Mouse (Mus musculus): Measurements from ENCODE around the gene Tle3. TPM values are rescaled to one million over a fixed set of nuclear protein-coding genes. Genes with fewer than 3 reads are reported as not detected.

Tle3 gene
- polyA plus RNA-seq, 1 experiment = 63.9 TPM

GRCm38 (mm10) chr9:61367156-61367555 lies 5.0 kb upstream of the Tle3 start:
- no peak overlapping the region for H3K27ac ChIP-seq (ENCODE audit: insufficient read depth, low read length)
- TF ChIP-seq POLR2A (IDR thresholded peaks at IDR 0.05; ENCODE audit: low read depth, low read length) = no peak
- no peak for TF ChIP-seq CTCF (IDR thresholded peaks at IDR 0.05; ENCODE audit: borderline replicate concordance, insufficient read depth, low read length)
- peaks cover 4% of the 10 kb centered on the region; the same call in 1 of the 2 replicates for H3K4me1 ChIP-seq (ENCODE audit: control insufficient read depth, insufficient read depth, low read length)
- no peak overlapping the region for H3K4me3 ChIP-seq (ENCODE audit: insufficient read depth, low read length)

DNA sequence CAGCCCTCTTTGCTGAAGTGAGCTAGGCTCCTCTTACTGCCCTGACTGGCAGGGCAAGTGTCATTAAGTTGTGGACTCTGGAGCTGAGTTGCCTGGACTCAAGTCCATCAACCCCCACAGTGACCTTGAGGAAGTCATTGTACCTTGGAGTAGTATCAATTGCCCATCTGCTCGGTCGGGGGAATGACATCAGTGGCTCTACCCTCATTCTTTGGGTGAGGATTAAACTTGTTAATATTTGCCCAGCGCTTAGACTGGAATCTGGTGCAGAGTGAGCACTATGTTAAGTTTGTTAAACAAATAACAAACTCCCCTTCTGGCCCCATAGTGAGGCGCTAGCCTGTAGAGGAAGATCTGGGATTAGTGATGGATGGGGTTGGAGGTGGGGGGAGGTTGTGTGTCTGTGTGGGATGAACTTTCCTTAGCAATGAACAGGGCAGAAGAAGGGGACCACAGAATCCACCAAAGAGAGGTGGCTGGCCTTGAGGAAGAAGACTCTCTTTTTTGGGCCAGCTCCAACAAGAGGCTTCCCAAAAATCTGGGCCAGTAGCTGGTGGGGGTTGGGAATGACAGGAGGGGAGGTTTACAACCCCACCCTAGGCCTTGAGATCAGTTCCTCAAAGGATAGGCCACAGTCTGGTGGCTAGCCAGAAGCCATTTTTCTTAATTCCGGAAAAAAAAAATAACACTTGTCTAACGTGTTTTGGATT lies 4.2 kb upstream of the Tle3 start:
- H3K4me1 ChIP-seq (ENCODE audit: control insufficient read depth, insufficient read depth, low read length) = peaks cover 4% of the 10 kb centered on the region; the same call in 1 of the 2 replicates
- no peak overlapping the region for H3K4me3 ChIP-seq (ENCODE audit: insufficient read depth, low read length)
- TF ChIP-seq POLR2A (IDR thresholded peaks at IDR 0.05; ENCODE audit: low read depth, low read length) = no peak
- TF ChIP-seq CTCF (IDR thresholded peaks at IDR 0.05; ENCODE audit: borderline replicate concordance, insufficient read depth, low read length) = no peak
- no peak overlapping the region for H3K27ac ChIP-seq (ENCODE audit: insufficient read depth, low read length)

DNA sequence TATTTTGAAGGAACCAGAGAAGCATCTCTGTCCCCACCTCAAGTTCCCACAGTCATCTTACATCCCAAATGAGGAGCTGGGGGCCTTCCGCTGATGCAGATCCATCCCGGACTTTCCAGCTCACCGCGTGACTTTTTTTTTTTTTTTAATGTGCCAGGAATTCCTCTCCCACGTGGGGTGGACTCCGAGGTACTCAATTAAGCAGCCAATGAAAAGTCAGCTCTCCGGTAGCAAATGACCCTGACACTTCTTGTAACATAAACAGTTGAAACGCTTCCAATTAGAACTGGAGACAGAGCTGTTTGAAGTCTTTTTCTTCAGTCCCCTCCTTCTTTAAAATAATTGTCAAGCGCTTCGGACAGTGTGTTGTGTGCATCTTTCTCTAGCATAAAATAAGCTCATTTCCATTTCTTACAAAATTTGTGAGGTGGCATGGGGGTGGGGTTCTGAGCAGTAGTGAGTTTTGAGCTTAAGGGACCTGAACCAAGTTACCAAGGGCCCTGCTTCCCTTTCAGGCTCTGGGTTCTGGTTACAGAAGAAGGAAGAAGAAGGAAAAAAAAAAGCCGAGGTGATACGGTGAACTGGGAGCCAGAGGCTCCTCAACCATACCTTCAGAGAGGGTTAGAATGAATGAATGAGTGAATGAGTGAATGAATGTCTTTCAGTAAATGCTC lies 3.5 kb upstream of the Tle3 start:
- Histone ChIP-seq H3K4me3 (ENCODE audit: insufficient read depth, low read length) (no peak overlapping the region), H3K4me1 (ENCODE audit: control insufficient read depth, insufficient read depth, low read length) (peaks cover 4% of the 10 kb centered on the region; the same call in 1 of the 2 replicates), H3K27ac (ENCODE audit: insufficient read depth, low read length) (peak overlapping the region; percentile 51)
- TF ChIP-seq POLR2A (IDR thresholded peaks at IDR 0.05; ENCODE audit: low read depth, low read length) = no peak
- no peak for TF ChIP-seq CTCF (IDR thresholded peaks at IDR 0.05; ENCODE audit: borderline replicate concordance, insufficient read depth, low read length)

DNA sequence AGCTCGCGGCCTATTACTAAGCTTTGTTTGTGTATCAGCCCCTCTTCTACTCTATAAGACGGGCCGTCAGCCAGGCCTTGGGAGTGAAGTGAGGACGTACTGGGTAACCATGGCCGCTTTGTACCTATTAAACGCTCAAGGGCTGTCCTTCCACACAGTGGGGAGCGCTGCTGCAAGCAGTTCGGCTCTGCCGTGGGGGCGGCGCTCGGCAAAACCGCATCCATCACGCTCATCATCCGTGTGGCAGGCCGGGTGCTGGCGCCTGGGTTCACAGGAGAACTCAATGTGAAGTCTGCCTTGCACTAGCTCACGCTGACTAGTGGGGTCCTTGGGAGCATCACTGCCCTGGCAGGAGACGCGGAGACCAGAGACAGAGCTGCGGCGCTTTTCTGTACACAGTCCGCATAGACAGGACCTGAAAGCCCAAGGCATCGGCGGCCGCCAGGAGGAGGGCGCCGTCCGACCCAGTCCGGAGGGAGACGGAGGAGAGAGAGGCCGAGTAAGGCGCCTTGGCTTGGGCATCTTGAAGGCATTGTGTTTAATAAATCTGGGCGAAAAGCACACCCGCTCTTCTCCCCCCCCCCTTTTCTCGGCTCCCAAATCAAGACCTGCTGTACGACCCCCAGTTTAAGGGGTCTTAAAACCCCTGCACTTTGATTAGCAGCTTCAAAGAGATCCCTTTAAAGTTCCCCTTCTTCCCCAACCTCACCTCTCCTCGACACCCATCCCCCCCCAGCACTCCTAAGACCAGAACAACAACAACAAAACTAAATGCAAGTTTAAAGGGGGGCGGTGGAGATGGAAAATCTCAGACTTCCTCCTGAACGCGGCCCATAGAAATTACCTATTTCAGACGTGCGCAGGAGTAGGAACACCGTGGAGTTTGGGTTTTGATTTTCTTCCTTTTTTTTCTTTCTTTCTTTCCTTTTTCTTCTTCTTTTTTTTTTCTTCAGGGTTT lies 2.6 kb upstream of the Tle3 start:
- peak; percentile 48; the same call in 1 of the 2 replicates for TF ChIP-seq POLR2A (IDR thresholded peaks at IDR 0.05; ENCODE audit: low read depth, low read length)
- TF ChIP-seq CTCF (IDR thresholded peaks at IDR 0.05; ENCODE audit: borderline replicate concordance, insufficient read depth, low read length) = no peak
- Histone ChIP-seq H3K4me3 (ENCODE audit: insufficient read depth, low read length) (peak overlapping the region; percentile 1; the same call in 1 of the 2 replicates), H3K4me1 (ENCODE audit: control insufficient read depth, insufficient read depth, low read length) (peaks cover 4% of the 10 kb centered on the region; the same call in 1 of the 2 replicates), H3K27ac (ENCODE audit: insufficient read depth, low read length) (peak overlapping the region; percentile 51)

DNA sequence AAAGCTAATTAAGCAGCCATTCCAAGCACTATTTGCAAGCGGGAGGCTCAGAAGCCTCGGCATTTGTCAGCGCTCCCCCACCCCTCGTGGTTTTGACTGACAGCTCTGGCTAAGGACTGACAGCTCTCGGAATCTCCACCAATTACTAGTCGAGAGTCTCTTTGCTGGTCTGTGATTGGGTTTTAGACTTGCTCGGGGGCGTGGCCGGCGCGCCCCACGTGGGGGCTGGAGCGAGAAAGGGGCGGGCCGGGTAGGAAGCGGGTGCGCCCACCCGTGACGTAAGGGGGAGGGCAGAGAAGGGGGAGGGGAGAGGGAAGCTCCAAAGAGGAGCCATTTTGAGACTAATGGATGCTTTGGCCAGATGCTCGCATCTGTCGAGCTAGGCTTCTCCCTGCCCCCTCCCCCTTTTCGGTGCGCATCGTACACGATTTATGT lies 1.7 kb upstream of the Tle3 start:
- H3K27ac ChIP-seq (ENCODE audit: insufficient read depth, low read length) = peak overlapping the region; percentile 81
- peak overlapping the region; percentile 34 for H3K4me3 ChIP-seq (ENCODE audit: insufficient read depth, low read length)
- H3K4me1 ChIP-seq (ENCODE audit: control insufficient read depth, insufficient read depth, low read length) = peaks cover 4% of the 10 kb centered on the region; the same call in 1 of the 2 replicates
- no peak for TF ChIP-seq CTCF (IDR thresholded peaks at IDR 0.05; ENCODE audit: borderline replicate concordance, insufficient read depth, low read length)
- peak; percentile 89 for TF ChIP-seq POLR2A (IDR thresholded peaks at IDR 0.05; ENCODE audit: low read depth, low read length)

DNA sequence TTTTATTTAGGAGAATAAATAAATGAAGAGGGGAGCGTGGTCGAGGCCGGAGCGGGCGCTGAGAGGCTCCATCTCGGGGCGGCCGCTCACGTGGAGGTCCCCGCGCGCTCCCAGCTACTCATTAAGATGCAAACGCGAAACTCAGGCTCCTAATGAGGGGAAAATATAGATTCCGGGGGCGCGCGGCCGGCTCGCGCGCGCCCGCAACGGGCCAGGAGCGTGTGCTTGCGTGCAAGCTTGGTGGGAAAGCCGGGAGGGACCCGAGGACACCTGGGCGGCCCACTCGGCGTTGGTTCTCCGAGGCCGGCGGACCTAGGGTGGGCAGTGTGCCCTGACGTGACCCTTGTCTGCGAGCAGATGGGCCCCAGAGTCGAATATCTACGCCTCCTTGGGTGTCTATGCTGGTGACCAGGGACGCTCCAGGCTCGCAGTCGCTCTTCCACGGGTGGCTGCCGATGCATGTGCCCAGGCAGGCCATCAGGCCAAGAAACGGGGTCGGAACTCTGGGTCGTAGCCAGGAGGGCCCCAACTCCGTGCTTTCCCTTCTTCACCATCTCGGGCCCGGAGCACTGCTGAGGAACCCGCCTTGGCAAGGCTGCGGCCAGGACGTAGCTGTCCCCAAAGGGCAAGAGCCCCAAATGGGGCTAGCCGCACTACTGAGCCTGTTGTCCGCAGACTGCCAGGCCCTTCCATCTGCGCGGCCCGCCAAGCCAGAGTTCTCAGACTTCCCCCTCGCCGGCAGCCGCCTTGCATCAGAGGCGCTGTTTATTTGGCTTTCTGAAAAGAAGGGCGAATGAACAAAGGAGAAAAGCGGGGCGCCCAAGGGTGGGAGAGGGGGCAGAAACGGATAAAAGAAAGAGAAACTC lies 1.0 kb upstream of the Tle3 start:
- H3K4me1 ChIP-seq (ENCODE audit: control insufficient read depth, insufficient read depth, low read length) = peaks cover 4% of the 10 kb centered on the region; the same call in 1 of the 2 replicates
- peak overlapping the region; percentile 34 for H3K4me3 ChIP-seq (ENCODE audit: insufficient read depth, low read length)
- no peak for TF ChIP-seq CTCF (IDR thresholded peaks at IDR 0.05; ENCODE audit: borderline replicate concordance, insufficient read depth, low read length)
- peak; percentile 54 for TF ChIP-seq POLR2A (IDR thresholded peaks at IDR 0.05; ENCODE audit: low read depth, low read length)
- H3K27ac ChIP-seq (ENCODE audit: insufficient read depth, low read length) = peak overlapping the region; percentile 81

DNA sequence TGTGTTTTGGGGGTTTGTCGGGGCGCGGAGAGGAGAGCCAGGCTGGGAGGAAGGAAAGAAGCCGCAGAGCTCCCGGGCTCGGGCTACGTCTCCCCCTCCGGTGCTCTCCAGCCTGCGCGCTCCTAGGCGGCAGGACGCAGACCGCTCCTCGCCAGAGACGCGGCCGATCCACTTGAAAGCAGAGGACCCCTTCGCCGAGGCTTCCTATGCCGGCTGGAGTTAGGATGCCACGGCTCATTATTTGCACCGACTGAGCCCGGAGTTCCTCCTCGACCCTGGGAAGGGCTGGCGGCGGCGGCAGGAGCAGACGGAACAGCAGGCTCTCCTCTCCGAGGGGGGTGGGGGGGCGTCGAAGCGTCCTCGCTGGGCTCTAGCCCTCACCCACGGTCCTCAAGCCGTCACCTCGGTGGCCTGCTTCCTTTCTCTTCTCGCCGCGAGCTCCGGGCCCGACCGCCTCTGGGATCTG lies 377 bp downstream of the Tle3 start:
- H3K4me1 ChIP-seq (ENCODE audit: control insufficient read depth, insufficient read depth, low read length) = peaks cover 14% of the 10 kb centered on the region

DNA sequence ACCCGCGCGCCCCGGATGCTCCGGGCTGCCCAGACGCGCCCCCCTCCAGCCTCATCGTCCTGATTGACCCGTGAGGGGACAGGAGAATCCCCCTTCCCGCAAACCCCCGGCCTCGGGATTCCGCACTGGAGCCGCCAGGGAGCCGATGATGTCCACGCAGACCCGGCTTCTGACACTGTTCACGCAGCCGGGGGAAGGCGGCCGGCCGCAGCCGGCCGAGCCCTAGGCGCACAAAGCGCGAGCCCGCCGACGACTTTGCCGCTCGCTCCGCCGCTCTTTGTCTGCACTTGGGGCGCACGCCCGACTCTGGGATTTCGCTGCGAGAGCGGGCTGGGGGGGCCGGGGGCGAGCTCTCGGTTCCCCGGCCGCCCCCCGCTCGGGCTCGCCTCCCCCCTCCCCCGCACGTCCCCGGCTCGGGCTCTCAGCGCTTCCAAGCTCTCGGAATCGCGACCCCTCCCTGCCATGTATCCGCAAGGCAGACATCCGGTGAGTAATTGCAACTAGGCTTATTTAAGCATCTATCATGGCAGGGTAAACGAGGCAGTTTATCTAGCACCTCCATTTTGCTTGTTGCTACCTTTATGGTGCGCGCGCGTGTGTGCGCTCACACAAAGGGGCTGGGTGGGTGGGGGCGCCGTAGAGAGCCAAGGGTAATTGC lies 939 bp downstream of the Tle3 start:
- TF ChIP-seq POLR2A (IDR thresholded peaks at IDR 0.05; ENCODE audit: low read depth, low read length) (peak; percentile 49; the same call in 1 of the 2 replicates), CTCF (IDR thresholded peaks at IDR 0.05; ENCODE audit: borderline replicate concordance, insufficient read depth, low read length) (no peak)
- peaks cover 17% of the 10 kb centered on the region for H3K4me1 ChIP-seq (ENCODE audit: control insufficient read depth, insufficient read depth, low read length)
- H3K27ac ChIP-seq (ENCODE audit: insufficient read depth, low read length) = peak overlapping the region; percentile 67
- H3K4me3 ChIP-seq (ENCODE audit: insufficient read depth, low read length) = peak overlapping the region; percentile 71

More for the DNA sequence above, 377 bp downstream of the Tle3 start:
- TF ChIP-seq POLR2A (IDR thresholded peaks at IDR 0.05; ENCODE audit: low read depth, low read length) (no peak), CTCF (IDR thresholded peaks at IDR 0.05; ENCODE audit: borderline replicate concordance, insufficient read depth, low read length) (no peak)
- Histone ChIP-seq H3K4me3 (ENCODE audit: insufficient read depth, low read length) (peak overlapping the region; percentile 71), H3K27ac (ENCODE audit: insufficient read depth, low read length) (peak overlapping the region; percentile 67)

Data from embryonic fibroblast, embryonic 13.5 days (primary cell).